8 mouse cellular contexts compared by ENCODE assay signal in genomic region chr6:52005963-52006648, GRCm38 (mm10). TPM values are rescaled to one million over a fixed set of nuclear protein-coding genes. Genes with fewer than 3 reads are reported as not detected.
DNase-seq lines count a peak whose midpoint lies in the region; ATAC-seq and TF ChIP-seq lines count a peak whose summit lies in the region.

No protein-coding gene starts in this region.

- H3K9me3 ChIP-seq in heart, embryonic 13.5 days = no peaks in the 10 kb centered on the region

- 5% methylated on average over 19 of the region's 19 CpGs for WGBS in heart, embryonic 13.5 days

- intact Hi-C loops in left cerebral cortex, adult 2 months (cut with DNase I) = loop anchor here (2.0 to 5.0 kb wide), 2 partner anchors 211 to 309 kb away; no protein-coding TSS in a partner anchor
- intact Hi-C loops in left cerebral cortex, postnatal 10 days (cut with DNase I) = loop anchor here (5.0 to 10.0 kb wide), 4 partner anchors 124 to 829 kb away; partner anchors contain the start of gene Evx1
- intact Hi-C loops in gastrocnemius, postnatal 36 days (cut with DNase I) = loop anchor here (5.0 kb wide), 3 partner anchors 151 to 829 kb away; partner anchors contain the start of genes Hoxa1 and Hoxa4

- no peaks in the 10 kb centered on the region for H3K36me3 ChIP-seq in heart, embryonic 13.5 days

- peak overlapping the region; percentile 53 for H3K9ac ChIP-seq in heart, embryonic 13.5 days

- H3K27me3 ChIP-seq in heart, embryonic 13.5 days (replicated peaks) = peaks cover 84% of the 10 kb centered on the region

- DNase-seq in left cerebral cortex, adult 2 months (ENCODE audit: extremely low spot score in 1 of 2, low spot score in 2 of 2) = peak; percentile 18 to 35
- DNase-seq in left cerebral cortex, postnatal 10 days (ENCODE audit: extremely low spot score in 1 of 2, low spot score in 2 of 2) = no peak
- DNase-seq in adrenal gland, postnatal 36 days = peak; percentile 48 to 58
- DNase-seq in left cerebral cortex, adult 8-10 months (ENCODE audit: low spot score in 2 of 2) = peak; percentile 7 to 39
- DNase-seq in gastrocnemius, postnatal 36 days = no peak
- no peak for DNase-seq in spleen, postnatal 4 days (ENCODE audit: low spot score in 2 of 2)

- no peak overlapping the region for H3K4me3 ChIP-seq in left cerebral cortex, adult 2 months
- peak overlapping the region; percentile 26 for H3K4me3 ChIP-seq in heart, embryonic 13.5 days

- peaks cover 9% of the 10 kb centered on the region for H3K4me1 ChIP-seq in heart, embryonic 13.5 days

- H3K27ac ChIP-seq in left cerebral cortex, adult 2 months = no peak overlapping the region
- H3K27ac ChIP-seq in heart, embryonic 13.5 days (replicated peaks) = no peak overlapping the region

- ATAC-seq in heart, embryonic 13.5 days (ENCODE audit: extremely low read depth, insufficient number of reproducible peaks, low FRiP score, low TSS enrichment) = no peak
- peak; percentile 55; the same call in 1 of the 2 replicates for ATAC-seq in megakaryocyte-erythroid progenitor cell, adult 5-6 weeks (replicated peaks; ENCODE audit: low FRiP score, low TSS enrichment, poor library complexity, severe bottlenecking)

- no peak for TF ChIP-seq CTCF in left cerebral cortex, adult 2 months (IDR thresholded peaks at IDR 0.05)

- H3K4me2 ChIP-seq in heart, embryonic 13.5 days = peak overlapping the region; percentile 56

RNA-seq across cellular contexts. Expression of gene Skap2, which starts 6.2 kb away (rescaled TPM):
- total RNA-seq in left cerebral cortex, adult 2 months (2021) = 10 to 100 TPM in 1 of 2 experiments, 1 to 10 TPM in 1; 8.9 to 10.5 TPM
- total RNA-seq in left cerebral cortex, postnatal 10 days (2021) = 1 to 10 TPM; 6.4 to 7.7 TPM
- 10 to 100 TPM; 46.8 to 50.6 TPM for total RNA-seq in adrenal gland, postnatal 36 days (2021)
- polyA plus RNA-seq in heart, embryonic 13.5 days (2015; fragmentation: Nextera tagmentation; extraction: Ambion mirVana) = 16.8 and 18.3 TPM in 2 replicates
- total RNA-seq in left cerebral cortex, adult 8-10 months (2022) = 10 to 100 TPM; 14.0 to 20.9 (median 18.5) TPM
- 18.5 and 30.0 TPM in 2 replicates for total RNA-seq in megakaryocyte-erythroid progenitor cell, adult 5-6 weeks (2014; fragmentation: Nextera tagmentation)
- total RNA-seq in megakaryocyte-erythroid progenitor cell, adult 5-6 weeks (2017) = 44.3 and 66.4 TPM in 2 replicates
- 1 to 10 TPM; 2.1 to 3.6 TPM for total RNA-seq in gastrocnemius, postnatal 36 days (2021)

Comparison
In these comparisons a context has a peak if more than half of its experiments do, and no peak if none do; other contexts are left out.
1. DNase-seq: peak in left cerebral cortex, adult 2 months (2 of 2), adrenal gland, postnatal 36 days (2 of 2) and left cerebral cortex, adult 8-10 months (2 of 2); none in left cerebral cortex, postnatal 10 days (0 of 2), gastrocnemius, postnatal 36 days (0 of 2) and spleen, postnatal 4 days (0 of 2).